Mouse (Mus musculus) right cerebral cortex, postnatal 4 days (tissue): ENCODE measurements around the gene Rab4b.

Source experiments
- DNase-seq: peaks from one replicate; pipeline ENCODE4 v3.0.0-alpha.2; 2022

Gene Rab4b

GRCm38 (mm10) chr7:27158171-27158570 is 20.5 kb downstream of the Rab4b start:
- DNase-seq: no peak

- DNase-seq: no peak
These were observed 22.7 kb downstream of the Rab4b start for GRCm38 (mm10) chr7:27156005-27156404.

GRCm38 (mm10) chr7:27153205-27153764 is 25.4 kb downstream of the Rab4b start, which contains the start of gene Cyp2t4:
TSS of gene Cyp2t4 (plus strand) at chr7:27153714.
- no peak for DNase-seq

- DNase-seq: no peak
These were observed 42.2 kb downstream of the Rab4b start for GRCm38 (mm10) chr7:27136410-27136996.

- DNase-seq: no peak
These were observed 44.9 kb downstream of the Rab4b start for GRCm38 (mm10) chr7:27133757-27134156.

- DNase-seq: no peak
These were observed 45.5 kb downstream of the Rab4b start for GRCm38 (mm10) chr7:27133156-27133555.

- DNase-seq: peak; percentile 76
These were observed 46.1 kb downstream of the Rab4b start for GRCm38 (mm10) chr7:27132588-27132987.

GRCm38 (mm10) chr7:27131387-27131786 is 47.3 kb downstream of the Rab4b start:
- no peak for DNase-seq

GRCm38 (mm10) chr7:27130521-27131370 is 48.0 kb downstream of the Rab4b start:
- no peak for DNase-seq

GRCm38 (mm10) chr7:27129811-27130210 is 48.9 kb downstream of the Rab4b start:
- DNase-seq: no peak

GRCm38 (mm10) chr7:27128946-27129345 is 49.8 kb downstream of the Rab4b start:
- DNase-seq: no peak

- DNase-seq: peak; percentile 28
These were observed 50.5 kb downstream of the Rab4b start for GRCm38 (mm10) chr7:27128162-27128561.

- DNase-seq: no peak
These were observed 53.7 kb downstream of the Rab4b start for GRCm38 (mm10) chr7:27124969-27125368.

- no peak for DNase-seq
These were observed 54.3 kb downstream of the Rab4b start for GRCm38 (mm10) chr7:27124305-27124832.

GRCm38 (mm10) chr7:27119676-27120075 is 59.0 kb downstream of the Rab4b start, which contains the start of gene Cyp2f2:
TSS of gene Cyp2f2 (plus strand) at chr7:27119909.
- DNase-seq: no peak
